Comparison of ENCODE assay signal across 8 mouse cellular contexts in genomic region chr2:131491196-131491595, GRCm38 (mm10). TPM values are rescaled to one million over a fixed set of nuclear protein-coding genes. Genes with fewer than 3 reads are reported as not detected.
A peak's percentile ranks its signal among the peaks of the same experiment; 100 is the strongest.
DNase-seq lines count a peak whose midpoint lies in the region; ATAC-seq and TF ChIP-seq lines count a peak whose summit lies in the region.

Gene Smox (plus strand): TSS chr2:131491496.

- H3K27me3 ChIP-seq in kidney, embryonic 16.5 days (ENCODE audit: insufficient read depth, low read length) = no peaks in the 10 kb centered on the region
- no peaks in the 10 kb centered on the region for H3K27me3 ChIP-seq in midbrain, embryonic 16.5 days (ENCODE audit: control insufficient read depth, insufficient read depth, low read depth, low read length)

- no peaks in the 10 kb centered on the region for H3K36me3 ChIP-seq in kidney, embryonic 16.5 days (ENCODE audit: insufficient read depth, low read length)
- no peaks in the 10 kb centered on the region for H3K36me3 ChIP-seq in midbrain, embryonic 16.5 days (ENCODE audit: control insufficient read depth, insufficient read depth, low read length)

- no peak for DNase-seq in kidney, adult 11 months
- DNase-seq in gonadal fat pad, adult 2 months (ENCODE audit: low read depth) = no peak
- DNase-seq in layer of hippocampus, postnatal 14 days (ENCODE audit: low spot score in 2 of 2) = no peak

- peak within 1 kb of the TSS; percentile 82 for H3K4me3 ChIP-seq in kidney, embryonic 16.5 days (ENCODE audit: low read length)
- H3K4me3 ChIP-seq in bone marrow macrophage, adult 2 months (ENCODE audit: insufficient read depth, low read length) = peak within 1 kb of the TSS; percentile 66
- peak within 1 kb of the TSS; percentile 94 for H3K4me3 ChIP-seq in midbrain, embryonic 16.5 days (ENCODE audit: low read depth, low read length)

- H3K27ac ChIP-seq in kidney, embryonic 16.5 days (ENCODE audit: low read length) = peak within 1 kb of the TSS; percentile 29
- H3K27ac ChIP-seq in bone marrow macrophage, adult 2 months (ENCODE audit: insufficient read depth, low read depth, low read length) = peak within 1 kb of the TSS; percentile 52
- H3K27ac ChIP-seq in midbrain, embryonic 16.5 days (ENCODE audit: low read length) = peak within 1 kb of the TSS; percentile 84

- peak within 1 kb of the TSS; percentile 89 for H3K4me2 ChIP-seq in kidney, embryonic 16.5 days (replicated peaks; ENCODE audit: low read depth, low read length)
- H3K4me2 ChIP-seq in midbrain, embryonic 16.5 days (ENCODE audit: low read length) = peak within 1 kb of the TSS; percentile 91

- peaks cover 11% of the 10 kb centered on the region for H3K4me1 ChIP-seq in kidney, embryonic 16.5 days (ENCODE audit: insufficient read depth, low read length)
- H3K4me1 ChIP-seq in bone marrow macrophage, adult 2 months (ENCODE audit: control insufficient read depth, insufficient read depth, low read length) = peaks cover 27% of the 10 kb centered on the region
- peaks cover 23% of the 10 kb centered on the region for H3K4me1 ChIP-seq in midbrain, embryonic 16.5 days (ENCODE audit: control insufficient read depth, insufficient read depth, low read length)

- TF ChIP-seq CTCF in bone marrow macrophage, adult 2 months (IDR thresholded peaks at IDR 0.05; ENCODE audit: low read depth, low read length) = no peak

- 18% methylated on average over 7 of the region's 7 CpGs for WGBS in kidney, embryonic 16.5 days
- WGBS in midbrain, embryonic 16.5 days = 21% methylated on average over 7 of the region's 7 CpGs

- H3K9ac ChIP-seq in kidney, embryonic 16.5 days (replicated peaks; ENCODE audit: low read length) = peak within 1 kb of the TSS; percentile 82
- H3K9ac ChIP-seq in midbrain, embryonic 16.5 days (ENCODE audit: low read depth, low read length) = peak within 1 kb of the TSS; percentile 98

- TF ChIP-seq POLR2A in bone marrow macrophage, adult 2 months (IDR thresholded peaks at IDR 0.05; ENCODE audit: borderline replicate concordance, low read depth, low read length) = no peak

- no peaks in the 10 kb centered on the region for H3K9me3 ChIP-seq in kidney, embryonic 16.5 days (ENCODE audit: low read length)
- no peaks in the 10 kb centered on the region for H3K9me3 ChIP-seq in midbrain, embryonic 16.5 days (replicated peaks; ENCODE audit: control insufficient read depth, low read length, poor library complexity, severe bottlenecking)

- no peak for ATAC-seq in kidney, embryonic 16.5 days (ENCODE audit: low FRiP score, low TSS enrichment)
- ATAC-seq in midbrain, embryonic 16.5 days = no peak
- ATAC-seq in cerebellum, adult (ENCODE audit: insufficient number of reproducible peaks, low FRiP score, low TSS enrichment) = no peak
- no peak for ATAC-seq in megakaryocyte-erythroid progenitor cell, adult 5-6 weeks (replicated peaks; ENCODE audit: low FRiP score, low TSS enrichment, poor library complexity, severe bottlenecking)

RNA-seq across cellular contexts. Expression of gene Smox, which starts in this region (rescaled TPM):
- 39.1 and 39.7 TPM in 2 replicates for polyA plus RNA-seq in kidney, embryonic 16.5 days (2015; fragmentation: Nextera tagmentation; extraction: Ambion mirVana)
- 86.4 and 97.4 TPM in 2 replicates for polyA plus RNA-seq in bone marrow macrophage, adult 2 months (2012; ENCODE audit: insufficient read depth, insufficient read length, missing spikeins)
- polyA plus RNA-seq in gonadal fat pad, adult 2 months (2012; rRNA removed) = 34.6 and 43.2 TPM in 2 replicates
- 10 to 100 TPM; 82.6 to 94.8 TPM for total RNA-seq in layer of hippocampus, postnatal 14 days (2021)
- polyA plus RNA-seq in midbrain, embryonic 16.5 days (2015; fragmentation: Nextera tagmentation; extraction: Ambion mirVana) = 46.1 and 52.7 TPM in 2 replicates
- total RNA-seq in megakaryocyte-erythroid progenitor cell, adult 5-6 weeks (2014; fragmentation: Nextera tagmentation) = 12.5 and 27.3 TPM in 2 replicates
- 8.7 and 18.9 TPM in 2 replicates for total RNA-seq in megakaryocyte-erythroid progenitor cell, adult 5-6 weeks (2017)

Comparison
In these comparisons a context has a peak if more than half of its experiments do, and no peak if none do; other contexts are left out.
1. H3K27ac ChIP-seq: peak in every context shown above with its lines; median percentile 84 in midbrain, embryonic 16.5 days; 52 in bone marrow macrophage, adult 2 months; 29 in kidney, embryonic 16.5 days.